Mouse (Mus musculus) embryonic facial prominence, embryonic 14.5 days (tissue): Measurements from ENCODE around the gene Kctd12b. TPM values are rescaled to one million over a fixed set of nuclear protein-coding genes. Genes with fewer than 3 reads are reported as not detected.
"Not testable (repeated sequence)": the region's sequence is repeated elsewhere in the genome, so short reads cannot be mapped to it uniquely, and the experiment has no call there.

Experiments used
- ATAC-seq: fragments of 200-750 bp; cut with Nextera tagmentation; 2 replicates; pipeline ENCODE4 v1.8.0; 2017; ENCODE audit warnings: low read depth, moderate number of reproducible peaks, moderate TSS enrichment
- DNase-seq: peaks from one replicate; pipeline ENCODE4 v3.0.0-alpha.2; 2015; ENCODE audit warnings: low spot score
- H3K27ac ChIP-seq: fragments of 300-500 bp; sonication (generic); replicated peaks from 2 replicates; pipeline ENCODE4 v1.5.1; 2014; ENCODE audit warnings: low read depth, mild to moderate bottlenecking, low read length, moderate library complexity
- H3K27me3 ChIP-seq: fragments of 300-500 bp; sonication (generic); replicated peaks from 2 replicates; pipeline ENCODE4 v1.6.1; 2014; ENCODE audit warnings: low read length; ENCODE audit not compliant: control insufficient read depth, insufficient read depth
- H3K36me3 ChIP-seq: fragments of 300-500 bp; sonication (generic); 2 replicates; pipeline ENCODE4 v1.6.1; 2014; ENCODE audit warnings: low read length, mixed read lengths; ENCODE audit not compliant: control insufficient read depth, insufficient read depth
- H3K4me1 ChIP-seq: fragments of 300-500 bp; sonication (generic); 2 replicates; pipeline ENCODE4 v1.6.1; 2014; ENCODE audit warnings: antibody characterized with exemption, low read length; ENCODE audit not compliant: control insufficient read depth, insufficient read depth
- H3K4me2 ChIP-seq: fragments of 300-500 bp; sonication (generic); 2 replicates; pipeline ENCODE4 v1.6.1; 2014; ENCODE audit warnings: low read depth, mild to moderate bottlenecking, low read length, moderate library complexity, mixed read lengths
- H3K4me3 ChIP-seq: fragments of 300-500 bp; sonication (generic); 2 replicates; pipeline ENCODE4 v1.5.1; 2014; ENCODE audit warnings: low read depth, mild to moderate bottlenecking, low read length
- H3K9ac ChIP-seq: fragments of 300-500 bp; sonication (generic); 2 replicates; pipeline ENCODE4 v1.6.1; 2014; ENCODE audit warnings: low read depth, mild to moderate bottlenecking, low read length, moderate library complexity, mixed read lengths
- H3K9me3 ChIP-seq: fragments of 300-500 bp; sonication (generic); 2 replicates; pipeline ENCODE4 v1.6.1; 2016; ENCODE audit warnings: low read length; ENCODE audit not compliant: control insufficient read depth
- WGBS: fragments of 180-500 bp; shearing (Covaris S2); extraction: QIAGEN DNeasy Blood & Tissue Kit; methylation state at CpG from one replicate; pipeline ENCODE4 v1.1.7; 2014; 5-methylcytosine and 5-hydroxymethylcytosine counted together
- polyA plus RNA-seq: library from polyadenylated mRNA; unstranded; fragments of >200 nt; fragmentation: Nextera tagmentation; extraction: Ambion mirVana; gene quantifications from 2 replicates; pipeline ENCODE4 v1.2.1, GENCODE M21; 2014

Kctd12b gene
- polyA plus RNA-seq, 1 experiment from 2014 or later, result 9.2 TPM

DNA sequence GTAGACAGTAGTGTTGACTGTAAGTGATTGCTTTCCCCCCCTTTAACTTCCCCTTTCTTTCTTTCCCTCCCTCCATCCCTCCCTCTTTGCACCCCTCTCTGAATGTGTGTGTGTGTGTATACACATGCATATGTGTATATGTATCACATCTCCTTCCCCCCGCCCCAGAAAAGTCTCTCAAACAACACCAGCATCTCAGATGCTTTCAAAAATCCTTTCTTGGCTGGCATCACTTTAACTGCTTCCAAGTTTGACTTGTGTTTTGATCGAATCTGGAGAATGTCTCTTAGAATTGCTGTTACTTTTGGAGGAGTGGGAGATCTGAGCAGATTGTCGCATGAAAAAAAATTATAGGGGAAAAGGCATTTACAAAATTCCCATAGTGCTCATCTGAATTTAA is 4.3 kb upstream of the Kctd12b start:
- no peak overlapping the region for H3K27ac ChIP-seq
- no peak overlapping the region for H3K4me3 ChIP-seq
- no peaks in the 10 kb centered on the region for H3K36me3 ChIP-seq
- no peak overlapping the region for H3K4me2 ChIP-seq
- no peak overlapping the region for H3K9ac ChIP-seq
- H3K9me3 ChIP-seq, result no peaks in the 10 kb centered on the region
- ATAC-seq (no peak), DNase-seq (no peak)
- H3K27me3 ChIP-seq, result no peaks in the 10 kb centered on the region
- no peaks in the 10 kb centered on the region for H3K4me1 ChIP-seq
- WGBS, result 72% methylated on average over 3 of the region's 3 CpGs

DNA sequence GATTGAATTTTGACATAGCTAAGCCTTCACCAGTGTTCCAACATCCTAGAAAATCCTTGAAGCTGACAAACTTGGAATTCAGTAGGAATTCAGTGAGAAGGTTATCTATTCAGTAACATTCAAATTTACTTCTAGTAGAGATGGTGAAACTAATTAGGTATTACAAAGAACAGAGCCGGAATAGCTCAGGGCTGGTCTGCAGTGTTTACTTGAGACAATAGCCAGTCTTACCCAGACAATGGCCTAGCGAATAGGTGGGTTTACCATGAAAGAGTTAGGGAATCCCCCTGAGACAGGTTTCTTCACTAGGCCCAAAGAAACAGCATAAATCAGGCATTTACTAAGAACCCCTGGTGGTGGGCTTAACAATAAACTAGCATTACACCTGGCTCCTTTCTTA is 28.0 kb downstream of the Kctd12b start:
- ATAC-seq, DNase-seq, H3K9me3 ChIP-seq: not testable (repeated sequence)

DNA sequence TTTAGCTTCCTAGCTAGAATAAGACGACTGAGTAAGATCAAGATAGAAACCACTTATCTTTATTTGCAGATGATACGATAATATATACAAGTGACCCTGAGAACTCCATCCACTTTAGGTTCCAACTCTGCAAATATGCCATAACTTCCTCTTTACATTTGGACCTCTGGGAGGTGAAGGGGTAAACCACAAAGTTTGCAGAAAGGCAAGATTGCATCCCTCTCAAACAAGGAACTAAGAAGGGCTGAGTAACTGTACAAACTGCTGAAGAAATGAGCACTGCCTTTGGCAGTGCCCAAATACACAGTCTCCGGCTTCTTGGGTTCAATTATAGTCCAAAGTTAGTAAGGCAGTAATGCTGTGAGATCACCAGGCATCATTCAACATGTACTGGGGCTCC is 31.3 kb downstream of the Kctd12b start:
- no peak overlapping the region for H3K9ac ChIP-seq
- no peaks in the 10 kb centered on the region for H3K4me1 ChIP-seq
- H3K36me3 ChIP-seq, result no peaks in the 10 kb centered on the region
- no peaks in the 10 kb centered on the region for H3K9me3 ChIP-seq
- 80% methylated on average over 3 of the region's 3 CpGs for WGBS
- H3K4me3 ChIP-seq, result no peak overlapping the region
- no peak overlapping the region for H3K27ac ChIP-seq
- no peaks in the 10 kb centered on the region; the same call in 1 of the 2 replicates for H3K27me3 ChIP-seq
- H3K4me2 ChIP-seq, result no peak overlapping the region
- no peak for DNase-seq
- ATAC-seq, result no peak

More for the DNA sequence above, 28.0 kb downstream of the Kctd12b start:
- not testable (repeated sequence) for H3K4me1 ChIP-seq, H3K36me3 ChIP-seq, H3K9ac ChIP-seq, H3K4me3 ChIP-seq, H3K27ac ChIP-seq, H3K27me3 ChIP-seq, H3K4me2 ChIP-seq
- 50% methylated on average over 2 of the region's 2 CpGs for WGBS

DNA sequence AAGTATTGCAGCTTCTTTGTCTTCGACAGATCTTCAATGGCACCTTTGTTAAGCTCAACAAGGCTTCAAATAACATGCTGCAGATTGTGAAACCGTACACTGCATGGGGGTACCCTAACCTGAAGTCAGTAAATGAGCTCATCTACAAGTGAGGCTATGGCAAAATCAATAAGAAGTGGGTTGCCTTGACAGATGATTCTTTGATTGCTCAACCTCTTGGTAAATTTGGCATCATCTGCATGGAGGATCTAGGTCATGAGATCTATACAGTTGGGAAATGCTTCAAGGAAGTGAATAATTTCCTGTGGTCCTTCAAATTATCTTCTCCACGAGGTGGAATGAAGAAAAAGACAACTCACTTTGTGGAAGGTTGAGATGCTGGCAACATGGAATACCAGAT is 39.2 kb downstream of the Kctd12b start:
- no peaks in the 10 kb centered on the region; the same call in 1 of the 2 replicates for H3K27me3 ChIP-seq
- H3K9ac ChIP-seq, result no peak overlapping the region
- H3K9me3 ChIP-seq, result no peaks in the 10 kb centered on the region
- 57% methylated on average over 3 of the region's 3 CpGs for WGBS
- no peak for ATAC-seq
- no peak overlapping the region for H3K27ac ChIP-seq
- DNase-seq, result no peak
- H3K4me1 ChIP-seq, result no peaks in the 10 kb centered on the region
- H3K36me3 ChIP-seq, result no peaks in the 10 kb centered on the region
- no peak overlapping the region for H3K4me2 ChIP-seq
- H3K4me3 ChIP-seq, result no peak overlapping the region

DNA sequence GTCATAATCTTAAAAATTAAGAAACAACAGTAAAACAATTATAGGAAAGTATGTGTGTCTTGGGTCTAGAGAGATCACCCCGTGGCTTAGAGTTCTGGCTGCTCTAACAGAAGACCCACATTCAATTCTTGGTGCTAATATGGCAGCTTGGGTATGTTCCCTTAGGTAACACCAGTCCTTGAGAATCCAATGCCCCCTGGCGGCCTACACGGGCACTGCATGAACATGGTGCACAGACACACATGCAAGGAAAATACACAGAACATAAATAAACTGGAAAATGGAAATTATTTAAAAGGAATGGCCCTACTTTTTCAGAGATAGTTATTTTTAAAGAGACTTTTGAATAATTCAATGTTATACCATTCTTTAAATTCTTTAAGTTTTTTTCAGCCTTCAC is 55.6 kb downstream of the Kctd12b start:
- Histone ChIP-seq H3K9ac (no peak overlapping the region), H3K4me1 (no peaks in the 10 kb centered on the region), H3K4me2 (no peak overlapping the region), H3K27ac (no peak overlapping the region), H3K4me3 (no peak overlapping the region), H3K9me3 (no peaks in the 10 kb centered on the region), H3K36me3 (no peaks in the 10 kb centered on the region), H3K27me3 (no peaks in the 10 kb centered on the region)
- 61% methylated on average over 3 of the region's 3 CpGs for WGBS
- no peak for DNase-seq
- no peak for ATAC-seq

DNA sequence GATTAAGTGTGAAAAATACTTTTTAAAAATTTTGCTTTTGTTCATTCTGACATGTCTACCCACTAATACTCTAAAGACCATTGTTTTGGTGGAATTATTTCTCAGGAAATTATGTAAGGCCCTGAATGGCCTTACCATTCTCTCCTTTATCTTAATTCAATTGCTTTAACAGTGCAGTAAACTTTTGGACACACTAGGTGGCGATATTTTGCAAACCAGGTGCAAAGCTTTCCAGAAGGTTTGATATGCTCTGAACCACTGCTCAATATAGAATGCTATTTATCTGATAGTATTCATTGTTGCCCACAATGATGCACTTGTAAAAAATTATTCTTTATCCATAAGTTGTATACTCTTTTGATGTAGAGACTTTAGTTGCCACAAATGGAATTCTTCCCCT is 59.9 kb downstream of the Kctd12b start:
- H3K36me3 ChIP-seq, result no peaks in the 10 kb centered on the region
- H3K9me3 ChIP-seq, result no peaks in the 10 kb centered on the region
- no peaks in the 10 kb centered on the region for H3K4me1 ChIP-seq
- peak; percentile 9 for DNase-seq
- no peak for ATAC-seq
- H3K4me3 ChIP-seq, result no peak overlapping the region
- no peak overlapping the region for H3K27ac ChIP-seq
- WGBS, result 0% methylated on average over 1 of the region's 1 CpGs
- H3K27me3 ChIP-seq, result no peaks in the 10 kb centered on the region
- no peak overlapping the region for H3K4me2 ChIP-seq
- H3K9ac ChIP-seq, result no peak overlapping the region

Other genes starting within 250 kb of the Kctd12b start
- gene Ubqln2, start 198.2 kb downstream of the Kctd12b start, polyA plus RNA-seq, result 26.5 and 28.0 TPM in 2 replicates
- not detected in 2 replicates for gene Cypt3, start 137.8 kb downstream of the Kctd12b start, polyA plus RNA-seq
- gene Nbdy, start 27.2 kb upstream of the Kctd12b start, polyA plus RNA-seq, result 120 and 124 TPM in 2 replicates
- gene Spin2c, start 135.8 kb upstream of the Kctd12b start, polyA plus RNA-seq, result 14.8 and 22.8 TPM in 2 replicates